Mouse (Mus musculus) inflammation-experienced regulatory T-cells, adult 6 months (primary cell): ENCODE measurements around the gene Nkain2. TPM values are rescaled to one million over a fixed set of nuclear protein-coding genes. Genes with fewer than 3 reads are reported as not detected.
"Not testable (repeated sequence)": the region's sequence is repeated elsewhere in the genome, so short reads cannot be mapped to it uniquely, and the experiment has no call there.

Experiments
- ATAC-seq: one replicate; pipeline ENCODE4 v1.8.0; 2017
- polyA plus RNA-seq, 3 experiments: library from polyadenylated mRNA; unstranded; fragments of 100-300 nt; shearing (Covaris generic); gene quantifications; one replicate each; pipeline ENCODE4 v1.2.1; 2017

Gene Nkain2
- polyA plus RNA-seq, 3 experiments from 2014 or later = not detected

GRCm38 (mm10) chr10:32052546-32053295, 837.5 kb downstream of the Nkain2 start:
- no peak for ATAC-seq

DNA sequence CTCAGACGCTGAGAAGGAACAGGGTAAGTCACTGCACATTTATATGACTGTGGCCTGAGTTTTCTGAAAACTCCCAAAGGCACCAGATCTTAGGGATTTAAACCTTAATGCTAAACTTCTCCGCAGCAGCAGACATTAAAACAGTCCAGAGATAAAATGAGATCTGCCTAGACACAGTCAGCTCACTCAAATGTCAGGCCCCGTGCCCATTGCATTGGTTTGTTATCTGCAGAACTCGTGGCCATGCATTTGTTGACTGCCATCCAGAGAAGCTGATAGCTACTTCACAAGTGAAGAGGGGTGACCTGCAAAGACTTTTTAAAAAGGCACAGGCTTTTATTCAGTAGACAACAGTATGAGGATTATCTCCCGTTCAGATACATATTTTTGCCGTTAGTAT, 838.2 kb downstream of the Nkain2 start:
- ATAC-seq = no peak

- no peak for ATAC-seq
These were observed 860.3 kb downstream of the Nkain2 start for GRCm38 (mm10) chr10:32029996-32030395.

DNA sequence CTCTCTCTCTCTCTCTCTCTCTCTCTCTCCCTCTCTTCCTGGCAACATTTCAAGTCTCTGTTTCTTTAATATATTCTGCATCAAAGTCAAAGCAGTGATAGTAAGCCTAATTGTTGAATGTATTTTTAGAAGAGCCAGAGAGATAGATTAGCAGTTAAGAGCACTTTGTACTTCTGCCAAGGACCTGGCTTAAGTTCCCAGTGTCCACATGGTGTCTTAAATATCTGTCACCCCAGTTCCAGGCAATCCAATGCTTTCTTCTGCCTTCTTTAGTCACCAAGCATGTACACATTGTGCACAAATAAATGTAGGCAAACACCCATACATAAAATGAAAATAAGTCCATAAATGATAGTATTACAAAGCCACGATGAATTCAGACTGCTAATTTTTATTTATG, 871.9 kb downstream of the Nkain2 start:
- ATAC-seq = no peak

DNA sequence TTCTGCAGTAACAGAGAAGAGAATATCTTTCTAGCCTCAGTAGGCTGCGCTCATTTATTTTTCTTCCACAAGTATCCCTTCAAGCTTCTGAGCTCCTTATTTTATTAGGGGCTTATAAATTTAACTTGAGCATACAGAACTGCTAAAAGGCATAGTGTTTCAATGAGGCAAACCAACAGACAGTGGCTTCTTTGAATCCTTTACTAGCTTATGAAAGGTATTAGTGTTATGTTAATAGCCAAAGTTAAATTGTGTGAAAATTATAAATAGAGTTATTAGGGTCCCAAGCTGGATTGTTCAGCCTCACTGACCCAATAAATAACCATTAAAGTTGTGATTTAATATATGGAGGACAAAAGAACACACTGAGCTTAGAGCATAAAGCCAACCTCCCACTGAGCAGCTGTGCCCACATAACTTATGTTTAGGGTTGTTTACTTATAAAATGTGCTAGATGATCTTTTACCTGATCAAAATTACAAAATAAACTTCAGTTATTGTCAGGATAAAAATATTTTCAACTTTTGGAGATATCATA, 889.0 kb downstream of the Nkain2 start:
- no peak for ATAC-seq

- no peak for ATAC-seq
These were observed 897.1 kb downstream of the Nkain2 start for GRCm38 (mm10) chr10:31993205-31993604.

GRCm38 (mm10) chr10:31978387-31978786, 911.9 kb downstream of the Nkain2 start:
- no peak for ATAC-seq

GRCm38 (mm10) chr10:31947178-31947726, 943.0 kb downstream of the Nkain2 start:
- no peak for ATAC-seq

DNA sequence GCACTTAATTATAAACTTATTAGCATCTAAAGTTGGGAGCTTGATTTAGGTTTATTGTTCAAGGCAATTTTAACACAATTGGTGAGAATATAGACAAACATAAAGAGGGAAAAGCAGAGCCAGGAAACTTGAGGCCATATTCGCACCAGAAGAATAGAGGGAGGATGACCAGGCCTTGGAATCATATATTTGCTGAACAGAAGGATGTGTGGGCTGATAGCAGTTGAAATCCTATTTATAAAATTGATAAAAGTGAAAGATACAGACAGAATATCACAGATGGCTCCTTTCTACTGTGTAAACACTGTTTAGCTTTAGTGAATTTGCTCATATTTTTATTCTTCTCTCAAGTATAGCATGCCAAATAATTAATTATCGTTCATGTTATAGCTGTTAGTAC, 958.3 kb downstream of the Nkain2 start:
- no peak for ATAC-seq

GRCm38 (mm10) chr10:31927657-31928056, 962.6 kb downstream of the Nkain2 start:
- ATAC-seq = no peak

- not testable (repeated sequence) for ATAC-seq
These were observed 969.4 kb downstream of the Nkain2 start for GRCm38 (mm10) chr10:31920901-31921300.

DNA sequence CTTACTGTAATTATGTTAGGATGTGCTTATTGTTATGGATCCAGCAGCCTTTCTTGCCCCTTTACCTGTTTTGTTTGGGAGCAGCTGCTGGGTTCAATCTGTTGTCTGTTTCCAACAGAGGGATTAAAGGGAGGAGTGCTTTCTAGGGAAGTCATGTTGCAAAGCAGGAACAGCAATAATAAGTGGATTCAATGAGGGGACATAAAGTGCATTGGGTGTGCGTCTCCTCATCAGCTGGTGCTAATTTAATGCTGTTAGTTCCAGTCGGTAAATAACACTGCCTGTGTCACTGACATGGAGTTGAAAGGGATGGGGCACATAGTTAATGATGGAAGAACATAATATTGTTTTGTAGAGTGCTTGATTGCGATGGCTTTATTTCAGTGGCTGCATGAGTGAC, 982.8 kb downstream of the Nkain2 start:
- no peak for ATAC-seq

DNA sequence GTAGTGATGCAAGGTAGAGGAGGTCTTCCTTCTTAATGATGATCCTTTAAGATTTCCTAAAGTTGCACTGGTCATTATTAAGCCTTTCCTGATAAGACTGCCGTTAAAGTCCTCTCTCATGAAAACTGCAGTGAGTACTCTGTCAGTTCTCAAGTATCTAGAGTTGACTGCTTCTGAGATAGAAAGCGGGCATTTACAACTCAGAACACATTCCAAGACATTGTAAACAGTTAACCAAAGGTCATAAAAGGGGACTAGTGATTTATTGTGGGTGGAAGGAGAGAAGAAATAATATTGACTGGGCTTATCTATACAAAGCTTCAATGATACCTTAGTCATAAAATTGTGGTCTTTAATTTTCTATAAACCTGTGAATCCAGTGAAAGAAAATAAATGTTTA, 990.8 kb downstream of the Nkain2 start:
- ATAC-seq = no peak

GRCm38 (mm10) chr10:31873323-31873895, 1016.9 kb downstream of the Nkain2 start:
- ATAC-seq = no peak

DNA sequence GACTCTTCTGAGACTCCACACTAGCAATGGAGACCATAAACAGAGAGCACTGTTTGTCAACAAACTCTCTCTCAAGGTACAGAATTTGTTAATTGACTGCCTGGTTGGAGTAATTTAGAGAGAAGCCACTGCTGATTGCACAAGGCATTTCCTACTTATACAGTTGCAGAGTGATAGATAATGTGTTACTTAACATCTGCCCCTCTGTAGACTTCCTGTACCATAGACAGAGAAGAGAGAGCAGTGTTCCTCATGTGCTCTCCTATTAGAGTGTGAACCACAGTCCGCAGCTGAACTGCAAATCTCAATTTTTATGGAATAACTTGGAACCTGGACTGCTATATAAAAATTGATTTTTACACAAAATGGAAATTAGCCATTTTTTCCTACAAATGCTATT, 1022.0 kb downstream of the Nkain2 start:
- no peak for ATAC-seq

GRCm38 (mm10) chr10:31827041-31827440, 1063.2 kb downstream of the Nkain2 start:
- ATAC-seq = no peak

DNA sequence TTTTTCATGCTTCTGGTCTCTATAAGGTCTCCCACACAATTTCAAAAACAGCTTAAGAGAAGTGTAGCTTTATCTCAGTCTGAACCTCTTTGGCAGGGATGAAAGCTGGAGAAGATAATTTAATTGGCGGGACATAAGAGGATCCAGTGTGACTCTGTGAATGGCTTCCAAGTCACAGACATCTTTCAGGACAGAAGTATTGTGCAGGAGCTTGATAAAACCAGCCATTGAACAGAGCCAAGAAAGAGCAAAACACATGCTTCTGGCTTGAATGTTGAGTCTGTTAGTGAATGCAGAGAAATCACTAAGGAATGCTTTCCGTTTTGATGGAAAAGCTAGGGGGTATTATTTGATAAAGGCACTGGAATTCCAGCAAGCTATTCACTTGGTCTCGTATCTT, 1077.7 kb downstream of the Nkain2 start:
- ATAC-seq = no peak

- ATAC-seq = no peak
These were observed 1147.7 kb downstream of the Nkain2 start for GRCm38 (mm10) chr10:31742443-31743057.

GRCm38 (mm10) chr10:31728036-31728435, 1162.2 kb downstream of the Nkain2 start:
- no peak for ATAC-seq

GRCm38 (mm10) chr10:31647270-31647669, 1243.0 kb downstream of the Nkain2 start:
- ATAC-seq = no peak

GRCm38 (mm10) chr10:31646083-31646482, 1244.2 kb downstream of the Nkain2 start:
- no peak for ATAC-seq
